Mouse (Mus musculus) cerebellum, adult 2 months (tissue): Measurements from ENCODE around the gene Anp32e.

ENCODE experiments used
- CTCF ChIP-seq: fragments of 200-500 bp; IDR thresholded peaks from 2 replicates; pipeline ENCODE4 v1.5.1; 2011; ENCODE audit warnings: low read depth, mild to moderate bottlenecking, control low read depth, low read length, moderate library complexity, borderline replicate concordance; ENCODE audit not compliant: insufficient read depth
- POLR2A ChIP-seq: fragments of 200-500 bp; IDR thresholded peaks from 2 replicates; pipeline ENCODE4 v1.6.1; 2011; ENCODE audit warnings: low read length, control low read depth, borderline replicate concordance; ENCODE audit not compliant: insufficient read depth

- TF ChIP-seq CTCF (no peak), POLR2A (peak; percentile 75)
Observed at GRCm38 (mm10) chr3:95985209-95986000, 56.4 kb downstream of the Anp32e start.
